Mouse (Mus musculus): Measurements from ENCODE around the gene Ppfia4. TPM values are rescaled to one million over a fixed set of nuclear protein-coding genes. Genes with fewer than 3 reads are reported as not detected.
"Not testable (repeated sequence)": the region's sequence is repeated elsewhere in the genome, so short reads cannot be mapped to it uniquely, and the experiment has no call there.

Ppfia4 gene
- polyA plus RNA-seq, 1 experiment = 8.8 TPM

DNA sequence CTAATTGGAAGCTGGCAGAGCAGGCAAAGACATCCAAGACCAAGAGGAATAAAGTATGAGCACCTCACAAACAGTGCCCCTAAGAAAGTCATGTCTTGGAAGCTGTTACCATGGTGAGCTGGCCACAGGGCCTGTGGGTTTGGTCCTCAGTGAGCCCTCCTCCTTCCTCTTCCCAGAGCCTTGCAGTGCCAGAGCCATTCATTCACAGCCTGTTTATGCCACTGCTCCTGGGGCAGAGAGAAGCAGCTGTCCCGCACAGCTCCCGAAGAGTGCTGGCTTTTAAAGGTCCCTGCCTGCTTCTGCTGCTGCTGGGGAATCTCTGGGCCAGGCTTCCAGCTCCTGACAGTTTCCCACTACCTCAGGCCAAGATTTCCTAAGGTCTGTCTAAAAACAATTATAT is 66.9 kb downstream of the Ppfia4 start:
- H3K27ac ChIP-seq (ENCODE audit: insufficient read depth, low read length) = no peak overlapping the region

DNA sequence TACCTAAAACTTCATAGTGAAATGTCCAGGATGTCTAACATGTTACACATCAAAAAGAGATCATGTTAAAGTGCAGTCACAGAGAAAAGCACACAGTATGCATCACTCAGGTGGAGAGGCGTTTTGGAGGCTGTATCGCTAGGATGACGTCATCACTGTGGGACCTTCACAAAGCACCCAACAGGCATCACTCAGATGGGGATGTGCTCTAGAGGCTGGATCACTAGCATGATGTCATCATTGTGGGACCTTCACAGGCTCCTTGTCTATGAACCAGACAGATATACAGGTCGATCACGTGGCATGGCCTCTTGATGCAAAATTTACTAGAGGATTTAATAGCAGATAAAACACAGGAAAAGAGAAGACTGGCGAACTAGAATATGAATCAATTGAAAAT is 68.4 kb downstream of the Ppfia4 start:
- H3K4me3 ChIP-seq (ENCODE audit: low read depth, low read length) = no peak overlapping the region
- H3K27me3 ChIP-seq (ENCODE audit: control insufficient read depth, insufficient read depth, low read length, poor library complexity, severe bottlenecking) = no peaks in the 10 kb centered on the region
- H3K4me1 ChIP-seq (ENCODE audit: control insufficient read depth, insufficient read depth, low read length) = no peaks in the 10 kb centered on the region
- peaks cover 7% of the 10 kb centered on the region; the same call in 1 of the 2 replicates for H3K9me3 ChIP-seq (replicated peaks; ENCODE audit: control insufficient read depth, insufficient read depth, low read length, poor library complexity, severe bottlenecking)
- no peak overlapping the region for H3K9ac ChIP-seq (ENCODE audit: low read depth, poor library complexity, severe bottlenecking)
- H3K36me3 ChIP-seq (ENCODE audit: control insufficient read depth, insufficient read depth, low read length, poor library complexity, severe bottlenecking) = no peaks in the 10 kb centered on the region
- H3K27ac ChIP-seq (ENCODE audit: insufficient read depth, low read length) = no peak overlapping the region
- TF ChIP-seq POLR2A (IDR thresholded peaks at IDR 0.05; ENCODE audit: insufficient read depth, low read length) = no peak
- no peak for TF ChIP-seq CTCF (IDR thresholded peaks at IDR 0.05; ENCODE audit: low read depth, low read length)
- TF ChIP-seq EP300 (IDR thresholded peaks at IDR 0.05; ENCODE audit: insufficient read depth, low read depth, low read length) = no peak

More for the DNA sequence above, 66.9 kb downstream of the Ppfia4 start:
- Histone ChIP-seq H3K4me3 (ENCODE audit: low read depth, low read length) (no peak overlapping the region), H3K36me3 (ENCODE audit: control insufficient read depth, insufficient read depth, low read length, poor library complexity, severe bottlenecking) (no peaks in the 10 kb centered on the region), H3K9ac (ENCODE audit: low read depth, poor library complexity, severe bottlenecking) (no peak overlapping the region), H3K4me1 (ENCODE audit: control insufficient read depth, insufficient read depth, low read length) (no peaks in the 10 kb centered on the region), H3K9me3 (replicated peaks; ENCODE audit: control insufficient read depth, insufficient read depth, low read length, poor library complexity, severe bottlenecking) (peaks cover 5% of the 10 kb centered on the region; the same call in 1 of the 2 replicates), H3K27me3 (ENCODE audit: control insufficient read depth, insufficient read depth, low read length, poor library complexity, severe bottlenecking) (no peaks in the 10 kb centered on the region)
- no peak for TF ChIP-seq CTCF (IDR thresholded peaks at IDR 0.05; ENCODE audit: low read depth, low read length)
- TF ChIP-seq POLR2A (IDR thresholded peaks at IDR 0.05; ENCODE audit: insufficient read depth, low read length) = no peak
- TF ChIP-seq EP300 (IDR thresholded peaks at IDR 0.05; ENCODE audit: insufficient read depth, low read depth, low read length) = no peak

DNA sequence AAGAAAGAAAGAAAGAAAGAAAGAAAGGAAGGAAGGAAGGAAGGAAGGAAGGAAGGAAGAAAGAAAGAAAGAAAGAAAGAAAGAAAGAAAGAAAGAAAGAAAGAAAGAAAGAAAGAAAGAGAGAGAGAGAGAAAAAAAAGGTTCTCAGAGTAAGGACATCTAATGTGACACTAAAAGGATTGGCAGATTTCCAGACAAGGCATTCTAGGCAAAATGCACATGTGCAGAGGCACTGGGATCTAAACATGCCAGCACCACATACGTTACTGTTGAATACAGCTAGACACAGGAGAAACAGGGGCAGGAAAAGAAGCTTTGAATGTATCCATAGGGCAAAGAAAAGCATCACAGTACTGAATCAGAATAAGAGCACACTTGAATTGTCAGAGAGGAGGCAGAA is 83.0 kb downstream of the Ppfia4 start:
- H3K4me1 ChIP-seq (ENCODE audit: control insufficient read depth, insufficient read depth, low read length); H3K27me3 ChIP-seq (ENCODE audit: control insufficient read depth, insufficient read depth, low read length, poor library complexity, severe bottlenecking); H3K9me3 ChIP-seq (replicated peaks; ENCODE audit: control insufficient read depth, insufficient read depth, low read length, poor library complexity, severe bottlenecking); H3K9ac ChIP-seq (ENCODE audit: low read depth, poor library complexity, severe bottlenecking); H3K27ac ChIP-seq (ENCODE audit: insufficient read depth, low read length); H3K36me3 ChIP-seq (ENCODE audit: control insufficient read depth, insufficient read depth, low read length, poor library complexity, severe bottlenecking); H3K4me3 ChIP-seq (ENCODE audit: low read depth, low read length): not testable (repeated sequence)

Other genes starting within 250 kb of the Ppfia4 start
- not detected in 2 replicates for gene Chit1, start 221.7 kb downstream of the Ppfia4 start, polyA plus RNA-seq (2011; ENCODE audit: insufficient read depth, insufficient read length, low read depth, missing spikeins)
- gene Chil1, start 150.8 kb downstream of the Ppfia4 start, polyA plus RNA-seq (2011; ENCODE audit: insufficient read depth, insufficient read length, low read depth, missing spikeins) = 1.3 and 1.8 TPM in 2 replicates
- not detected in 2 replicates for gene Mybph, start 139.5 kb downstream of the Ppfia4 start, polyA plus RNA-seq (2011; ENCODE audit: insufficient read depth, insufficient read length, low read depth, missing spikeins)
- 0.18 TPM in 1 of 2 replicates, not detected in the other for gene Adora1, start 97.5 kb downstream of the Ppfia4 start, polyA plus RNA-seq (2011; ENCODE audit: insufficient read depth, insufficient read length, low read depth, missing spikeins)
- gene Myog, start 42.9 kb downstream of the Ppfia4 start, polyA plus RNA-seq (2011; ENCODE audit: insufficient read depth, insufficient read length, low read depth, missing spikeins) = not detected in 2 replicates
- 105 and 110 TPM in 2 replicates for gene Tmem183a, start 29.1 kb upstream of the Ppfia4 start, polyA plus RNA-seq (2011; ENCODE audit: insufficient read depth, insufficient read length, low read depth, missing spikeins)
- gene 4933406M09Rik, start 53.0 kb upstream of the Ppfia4 start, polyA plus RNA-seq (2011; ENCODE audit: insufficient read depth, insufficient read length, low read depth, missing spikeins) = not detected in 2 replicates
- 70.8 and 81.3 TPM in 2 replicates for gene Cyb5r1, start 72.6 kb upstream of the Ppfia4 start, polyA plus RNA-seq (2011; ENCODE audit: insufficient read depth, insufficient read length, low read depth, missing spikeins)
- gene Adipor1, start 82.5 kb upstream of the Ppfia4 start, polyA plus RNA-seq (2011; ENCODE audit: insufficient read depth, insufficient read length, low read depth, missing spikeins) = 118 and 119 TPM in 2 replicates
- 42.9 and 46.5 TPM in 2 replicates for gene Klhl12, start 122.6 kb upstream of the Ppfia4 start, polyA plus RNA-seq (2011; ENCODE audit: insufficient read depth, insufficient read length, low read depth, missing spikeins)
- gene Rabif, start 161.7 kb upstream of the Ppfia4 start, polyA plus RNA-seq (2011; ENCODE audit: insufficient read depth, insufficient read length, low read depth, missing spikeins) = 21.8 and 22.7 TPM in 2 replicates
- gene Mgat4e, start 216.8 kb upstream of the Ppfia4 start, polyA plus RNA-seq (2011; ENCODE audit: insufficient read depth, insufficient read length, low read depth, missing spikeins) = 1.3 and 1.6 TPM in 2 replicates
- gene Kdm5b, start 227.2 kb upstream of the Ppfia4 start, polyA plus RNA-seq (2011; ENCODE audit: insufficient read depth, insufficient read length, low read depth, missing spikeins) = 161 and 181 TPM in 2 replicates